21 mouse cellular contexts compared by ENCODE assay signal in the genomic region with DNA sequence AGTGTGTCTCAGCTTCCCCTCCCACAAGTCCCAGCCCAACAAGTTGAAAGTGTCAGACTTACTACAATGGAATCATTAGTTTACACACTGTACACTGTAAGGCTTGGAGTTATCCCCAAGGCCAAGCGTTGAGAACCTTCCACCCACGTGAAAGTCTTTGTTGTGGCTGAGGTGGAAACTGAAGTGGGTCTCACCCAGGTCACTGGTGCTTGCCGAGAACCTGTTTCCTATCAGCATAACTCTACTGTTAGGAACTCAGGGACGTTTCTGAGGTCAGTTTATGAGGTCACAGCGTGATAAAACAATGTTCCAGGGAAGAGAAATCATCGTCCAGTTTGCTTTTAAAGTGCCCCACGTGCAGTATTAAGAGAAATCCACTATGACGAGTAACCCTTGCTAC. TPM values are rescaled to one million over a fixed set of nuclear protein-coding genes. Genes with fewer than 3 reads are reported as not detected.
A peak's percentile ranks its signal among the peaks of the same experiment; 100 is the strongest.
DNase-seq lines count a peak whose midpoint lies in the region; ATAC-seq lines count a peak whose summit lies in the region.
"Had no signal": no experiment of that assay in that cellular context is flagged by ENCODE, and none has a peak within 500 bp of the region (broad histone marks: within the 10 kb centered on the region; RNA-seq: fewer than 3 reads in every experiment).

No protein-coding gene starts in this region.

- peak; percentile 41 for ATAC-seq in inflammation-experienced regulatory T-cells, adult 6 months
- ATAC-seq: forebrain, embryonic 13.5 days; forebrain, embryonic 16.5 days; hindbrain, embryonic 16.5 days; intestine, embryonic 16.5 days; Patski had no signal

- peak; percentile 11 for DNase-seq in adrenal gland, postnatal 10 days
- no peak for DNase-seq in adrenal gland, adult 2 months
- DNase-seq in ovary, postnatal 36 days (ENCODE audit: low spot score) = peak; percentile 8
- DNase-seq in ovary, adult 18-20 months (ENCODE audit: low spot score) = no peak
- DNase-seq in urinary bladder, adult 2 months (ENCODE audit: low spot score) = no peak
- DNase-seq: adrenal gland, adult 8-10 months; cerebellum, adult 18-20 months; cerebellum, adult 9-10 months; cerebellum, postnatal 14 days; gastrocnemius, postnatal 10 days; gastrocnemius, postnatal 36 days; heart, postnatal 10 days; heart, postnatal 36 days had no signal

RNA-seq across cellular contexts. Expression of a gene that starts 17.9 kb away (rescaled TPM):
- total RNA-seq in adrenal gland, postnatal 10 days (2021) = 10 to 100 TPM; 22.7 to 28.3 TPM
- total RNA-seq in adrenal gland, adult 2 months (2021) = 10 to 100 TPM; 21.3 to 23.4 TPM
- polyA plus RNA-seq in adrenal gland, adult 2 months (2012; rRNA removed) = 1.7 and 2.5 TPM in 2 replicates
- polyA plus RNA-seq in inflammation-experienced regulatory T-cells, adult 6 months (2017; shearing (Covaris generic)) = 10 to 100 TPM; 15.7 to 26.2 (median 20.9) TPM
- 12.8 and 13.6 TPM in 2 replicates for polyA plus RNA-seq in urinary bladder, adult 2 months (2012; rRNA removed)

RNA-seq across cellular contexts. Expression of a gene that starts 35.5 kb away (rescaled TPM):
- 1 to 10 TPM; 5.0 to 6.9 TPM for total RNA-seq in adrenal gland, postnatal 10 days (2021)
- 1 to 10 TPM; 4.5 to 6.6 TPM for total RNA-seq in adrenal gland, adult 2 months (2021)
- polyA plus RNA-seq in adrenal gland, adult 2 months (2012; rRNA removed) = 1.4 TPM in 2 replicates
- polyA plus RNA-seq in inflammation-experienced regulatory T-cells, adult 6 months (2017; shearing (Covaris generic)) = 1 to 10 TPM; 8.5 to 9.9 (median 9.3) TPM
- 8.4 and 8.8 TPM in 2 replicates for polyA plus RNA-seq in urinary bladder, adult 2 months (2012; rRNA removed)

RNA-seq across cellular contexts. Expression of a gene that starts 35.8 kb away (rescaled TPM):
- total RNA-seq in adrenal gland, postnatal 10 days (2021) = 10 to 100 TPM in 1 of 2 experiments, 1 to 10 TPM in 1; 7.0 to 12.4 TPM
- 10 to 100 TPM; 10.6 to 12.4 TPM for total RNA-seq in adrenal gland, adult 2 months (2021)
- 5.6 and 5.7 TPM in 2 replicates for polyA plus RNA-seq in adrenal gland, adult 2 months (2012; rRNA removed)
- 10 to 100 TPM in 2 of 3 experiments, 1 to 10 TPM in 1; 5.2 to 15.0 (median 14.6) TPM for polyA plus RNA-seq in inflammation-experienced regulatory T-cells, adult 6 months (2017; shearing (Covaris generic))
- polyA plus RNA-seq in urinary bladder, adult 2 months (2012; rRNA removed) = 5.3 TPM in 2 replicates

RNA-seq across cellular contexts. Expression of a gene that starts 42.4 kb away (rescaled TPM):
- total RNA-seq in adrenal gland, postnatal 10 days (2021) = 1 to 10 TPM; 1.6 to 2.3 TPM
- 1 to 10 TPM; 1.2 to 2.0 TPM for total RNA-seq in adrenal gland, adult 2 months (2021)
- polyA plus RNA-seq in adrenal gland, adult 2 months (2012; rRNA removed) = 0.58 and 0.79 TPM in 2 replicates
- polyA plus RNA-seq in inflammation-experienced regulatory T-cells, adult 6 months (2017; shearing (Covaris generic)) = under 1 TPM; 0.24 to 0.54 (median 0.31) TPM
- 0.09 and 0.23 TPM in 2 replicates for polyA plus RNA-seq in urinary bladder, adult 2 months (2012; rRNA removed)
- total RNA-seq: gastrocnemius, postnatal 36 days; granulocyte monocyte progenitor cell, adult 5-6 weeks had no signal
- polyA plus RNA-seq: G1E had no signal

Comparison
In these comparisons a context has a peak if more than half of its experiments do, and no peak if none do; other contexts are left out.
1. DNase-seq: peak in adrenal gland, postnatal 10 days (single experiment) and ovary, postnatal 36 days (single experiment); none in adrenal gland, adult 2 months (single experiment), ovary, adult 18-20 months (single experiment) and urinary bladder, adult 2 months (single experiment).